Mouse (Mus musculus) MEL-GATA-1-ER (cell line): ENCODE results near the gene Tfap2e.

Source experiments
- DNase-seq: peaks from one replicate; pipeline ENCODE4 v3.0.0-alpha.2; 2012; ENCODE audit warnings: low read depth; ENCODE audit errors: extremely low read depth

The Tfap2e gene

DNA sequence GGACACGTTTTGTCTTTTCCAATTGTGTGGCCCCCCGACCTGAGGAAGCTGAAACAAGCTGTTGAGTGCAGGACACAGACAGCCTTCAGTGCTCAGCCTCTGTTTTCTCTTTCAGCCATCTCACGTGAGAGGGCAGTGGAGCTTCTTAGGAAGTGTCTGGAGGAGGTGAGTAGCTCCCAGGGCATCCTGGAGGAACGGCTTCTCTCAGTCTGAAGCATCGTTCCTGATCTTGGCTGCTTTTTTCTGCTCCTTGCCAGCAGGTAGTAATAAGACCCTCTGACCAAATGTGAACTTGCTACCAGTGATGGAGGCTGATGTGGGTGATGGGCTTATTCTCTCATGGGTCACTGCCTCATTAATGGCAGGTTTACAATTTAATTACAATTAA lies 28.6 kb downstream of the Tfap2e start:
- DNase-seq = no peak

DNA sequence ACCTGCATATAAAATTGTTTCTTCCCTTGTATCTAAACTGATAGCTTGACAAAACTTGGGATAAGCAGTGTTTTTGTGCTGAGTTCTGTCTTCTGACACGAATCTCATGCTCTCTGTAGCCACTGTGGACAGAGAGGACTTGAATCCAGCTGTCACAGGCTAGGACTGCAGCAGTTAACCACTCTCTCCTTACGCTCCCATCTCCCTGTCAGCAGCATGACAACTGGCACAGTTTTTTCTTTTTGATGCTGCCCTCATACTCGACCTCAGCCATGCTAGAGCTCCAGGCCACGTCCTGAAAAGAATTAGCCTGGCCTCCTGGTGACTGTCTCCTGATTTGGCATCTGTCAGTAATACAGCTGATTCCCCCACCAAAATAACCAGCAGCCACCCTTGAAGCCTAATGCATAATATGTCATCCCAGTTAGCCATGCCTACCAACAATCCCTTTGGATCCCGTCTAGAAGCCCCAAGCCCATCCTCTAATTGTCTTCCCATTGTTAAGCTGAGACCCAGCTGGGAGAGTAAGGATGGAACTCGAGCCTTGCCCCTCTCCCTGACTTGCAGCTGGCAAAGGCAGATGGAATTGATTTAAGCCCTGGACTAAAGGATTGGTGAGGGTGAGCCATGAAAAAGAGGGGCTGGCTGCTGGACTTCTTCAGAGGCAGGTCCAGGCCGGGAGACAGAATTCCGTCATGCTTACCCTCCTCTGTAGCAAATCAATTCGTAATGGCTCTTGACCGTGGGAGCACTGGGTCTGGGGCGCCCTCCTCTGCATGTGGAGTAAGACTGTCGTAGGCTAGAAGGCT lies 29.2 kb downstream of the Tfap2e start:
- no peak for DNase-seq

DNA sequence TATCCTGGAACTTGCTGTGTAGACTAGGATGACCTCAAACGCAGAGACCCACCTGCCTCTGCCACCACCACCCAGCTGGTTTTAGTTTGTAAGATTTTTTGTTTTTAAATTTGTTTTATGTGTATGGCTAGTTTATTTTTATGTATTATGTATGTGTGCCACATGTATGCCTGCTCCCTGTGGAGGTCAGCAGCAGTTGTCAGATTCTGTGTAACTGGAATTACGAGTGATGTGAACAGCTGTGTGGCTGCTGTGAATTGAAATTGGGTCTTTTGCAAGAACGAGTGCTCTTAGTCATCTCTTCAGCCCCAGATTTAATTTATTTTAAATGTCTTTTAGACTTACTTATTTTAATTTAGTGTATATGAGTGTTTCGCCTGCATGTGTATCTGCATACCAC lies 39.1 kb downstream of the Tfap2e start:
- DNase-seq = no peak

DNA sequence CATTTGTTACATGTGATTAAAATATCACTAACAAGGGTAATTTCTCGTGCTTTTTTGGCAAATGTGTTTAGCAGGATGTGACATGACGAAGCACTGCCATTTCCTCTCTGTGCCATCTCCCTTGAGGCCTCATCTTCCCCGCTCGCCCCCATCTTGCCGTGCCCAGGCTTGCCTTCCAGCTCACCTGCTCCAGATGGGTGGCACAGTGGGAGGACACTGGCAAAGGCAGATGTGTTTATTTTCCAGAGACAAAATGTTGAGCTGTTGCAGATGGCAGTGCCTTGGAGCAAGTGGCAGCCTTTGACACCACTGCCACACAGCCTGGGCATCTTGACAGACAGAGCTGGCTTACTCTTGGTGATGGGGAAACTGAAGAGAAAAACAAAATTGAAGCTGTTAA lies 43.0 kb downstream of the Tfap2e start:
- no peak for DNase-seq

DNA sequence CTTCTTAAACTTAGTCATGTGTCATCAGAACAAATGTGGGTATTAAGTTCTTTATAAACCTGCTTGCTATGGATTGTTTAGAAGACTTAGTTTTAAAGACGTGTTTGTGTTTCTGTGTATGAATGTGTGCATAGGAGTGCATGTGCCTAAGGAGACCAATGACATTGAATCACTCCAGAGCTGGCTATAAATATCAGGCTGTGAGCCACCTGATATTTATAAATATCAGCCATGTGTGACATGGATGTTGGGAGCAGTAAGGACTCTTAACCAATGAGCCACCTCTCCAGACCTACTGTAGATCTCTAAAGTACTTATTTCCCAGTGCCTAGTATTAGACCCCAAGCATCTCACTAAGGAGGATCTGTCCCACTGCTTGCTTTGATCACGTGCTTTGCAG lies 46.6 kb downstream of the Tfap2e start:
- DNase-seq = no peak

DNA sequence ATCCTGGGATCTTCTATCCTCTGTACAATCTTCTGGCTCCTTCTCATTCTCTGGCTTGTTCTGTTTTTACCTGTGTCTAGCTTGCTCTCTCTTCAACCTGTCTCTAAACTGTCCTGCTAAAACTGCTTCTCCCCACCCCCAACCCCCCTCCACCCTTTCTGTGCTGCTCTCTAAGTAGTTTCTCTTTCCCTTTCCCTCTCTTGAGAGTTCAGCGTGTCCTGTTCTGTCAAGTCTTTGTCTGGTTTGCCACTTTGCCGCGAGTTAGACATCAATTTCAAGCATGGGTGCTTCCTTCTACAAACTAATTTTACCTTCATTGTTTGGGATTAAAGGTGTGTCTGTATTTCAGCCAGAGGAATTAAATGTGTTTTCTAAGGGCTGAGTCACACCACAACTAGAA lies 53.0 kb downstream of the Tfap2e start:
- no peak for DNase-seq

DNA sequence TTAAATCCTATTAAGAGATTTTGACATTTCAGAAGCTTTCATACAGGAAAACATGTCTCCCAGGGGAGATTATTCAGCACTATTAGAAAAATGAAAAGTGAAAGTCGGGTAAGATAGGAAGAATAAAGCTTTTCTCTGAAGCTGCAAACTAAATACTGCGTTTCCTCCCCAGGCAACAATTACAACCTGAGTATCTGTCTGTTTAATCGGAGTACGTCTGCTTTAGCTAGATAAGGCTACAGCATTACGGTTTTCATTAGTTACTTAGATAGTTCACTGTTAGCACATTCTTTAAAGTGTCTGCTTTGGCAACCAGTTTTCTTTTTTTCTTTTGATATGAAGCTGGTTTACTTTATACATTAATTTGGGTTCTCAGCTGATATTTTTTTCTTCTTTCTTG lies 53.7 kb downstream of the Tfap2e start:
- DNase-seq = peak; percentile 52

DNA sequence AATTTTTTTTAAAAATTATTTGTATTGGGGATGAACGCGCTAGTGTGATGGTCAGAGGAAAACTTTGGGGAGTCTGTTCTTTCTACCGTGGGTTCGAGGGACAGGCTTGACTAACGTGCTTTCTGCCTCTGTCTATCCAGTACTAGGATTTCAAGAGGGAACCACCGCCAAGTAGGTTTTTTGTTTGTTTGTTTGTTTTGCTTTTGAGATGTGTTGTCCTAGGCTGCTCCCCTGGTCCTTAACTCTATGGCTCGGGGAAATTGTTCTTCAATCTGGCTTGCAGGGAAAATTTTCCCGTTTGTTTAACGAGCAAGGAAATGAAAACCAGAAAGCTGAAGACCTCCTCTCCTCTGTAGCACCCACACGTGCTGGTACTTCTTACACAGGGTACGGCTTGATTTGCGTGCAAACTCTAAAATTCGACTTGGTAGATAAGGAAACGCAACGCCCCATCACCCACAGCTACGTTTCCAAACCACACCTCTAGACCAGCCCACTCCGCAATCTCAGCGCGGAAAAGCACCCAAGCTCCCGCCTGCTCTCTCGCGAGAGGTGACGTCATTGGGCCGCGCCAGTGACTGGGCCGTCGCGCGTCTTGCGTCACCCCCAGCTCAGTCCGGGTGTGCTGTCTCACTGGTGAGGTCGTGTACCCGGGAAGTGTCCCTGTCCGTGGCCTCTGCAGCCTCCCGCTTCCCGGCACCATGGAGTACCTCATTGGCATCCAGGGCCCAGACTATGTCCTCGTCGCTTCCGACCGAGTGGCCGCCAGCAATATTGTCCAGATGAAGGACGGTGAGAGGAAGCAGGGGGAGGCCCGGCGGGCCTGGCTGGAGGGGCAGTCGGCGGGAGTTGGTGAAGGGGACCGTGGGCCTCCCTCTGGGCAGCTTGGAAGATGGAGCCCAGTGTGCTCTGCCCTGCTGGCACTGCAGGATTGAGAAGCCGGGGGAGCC lies 58.7 kb downstream of the Tfap2e start, which contains the start of gene Psmb2:
TSS of gene Psmb2 (plus strand) at position 577 of the 950 bp plus-strand sequence.
- DNase-seq = peak; percentile 92

DNA sequence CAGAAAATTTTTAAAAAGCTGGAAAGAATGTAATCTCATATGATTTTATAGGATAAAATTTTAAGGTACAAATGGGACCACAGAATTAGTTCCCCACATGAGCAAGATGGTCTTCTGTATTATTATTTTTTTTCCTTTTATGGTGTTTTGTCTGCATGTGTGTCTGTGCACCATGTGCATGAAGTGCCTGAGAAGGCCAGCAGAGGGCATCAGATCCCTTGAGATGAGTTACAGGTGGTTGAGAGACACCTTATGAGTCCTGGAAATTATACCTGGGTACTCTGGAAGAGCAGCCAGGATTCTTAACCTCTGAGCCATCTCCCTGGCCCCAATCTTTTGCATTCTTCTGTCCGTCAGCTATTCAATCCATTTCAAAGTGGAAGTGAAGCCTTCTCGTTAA lies 69.0 kb downstream of the Tfap2e start:
- no peak for DNase-seq
